Mouse (Mus musculus) left cerebral cortex, adult 8-10 months (tissue): ENCODE measurements at regions not wholly inside any gene's neighbourhood (a gene's known extent, or its start where the extent isn't known, plus 50 kb on each side); places are given as distances from the start of the nearest gene placed in this dataset.
A peak's percentile ranks its signal among the peaks of the same experiment; 100 is the strongest.

ENCODE experiments used
- DNase-seq, 2 experiments: peaks; one replicate each; pipeline ENCODE4 v3.0.0; 2022; ENCODE audit warnings: low spot score in 2 of 2

- DNase-seq = peak in 1 of 2 experiments; percentile 26
Measured at GRCm38 (mm10) chr16:7892799-7893198, 532.1 kb downstream of the Tmem114 start.

- no peak for DNase-seq
Measured at GRCm38 (mm10) chr16:7863406-7863805, 561.5 kb downstream of the Tmem114 start.

- DNase-seq = no peak
Measured at GRCm38 (mm10) chr16:7839139-7839538, 585.8 kb downstream of the Tmem114 start.

DNA sequence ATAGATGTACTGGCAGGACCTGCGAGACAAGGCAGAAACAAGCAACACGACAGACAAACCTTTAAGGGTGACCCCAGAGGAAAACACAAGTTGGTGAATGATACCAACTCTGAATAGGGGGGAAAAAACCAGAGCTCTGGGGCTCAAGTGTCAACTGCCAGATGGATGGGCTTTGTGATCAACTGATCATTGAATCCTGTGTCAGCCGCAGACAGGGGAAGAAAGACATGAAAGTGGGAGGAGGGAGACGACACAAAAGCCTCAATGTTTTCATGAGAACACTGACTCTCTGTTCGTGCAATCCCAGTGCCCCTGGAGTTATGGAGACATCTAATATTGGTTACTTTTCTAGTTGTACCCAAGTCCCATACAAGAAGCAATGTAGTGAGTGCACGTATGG is 593.8 kb downstream of the Tmem114 start:
- DNase-seq = peak in 1 of 2 experiments; percentile 24

DNA sequence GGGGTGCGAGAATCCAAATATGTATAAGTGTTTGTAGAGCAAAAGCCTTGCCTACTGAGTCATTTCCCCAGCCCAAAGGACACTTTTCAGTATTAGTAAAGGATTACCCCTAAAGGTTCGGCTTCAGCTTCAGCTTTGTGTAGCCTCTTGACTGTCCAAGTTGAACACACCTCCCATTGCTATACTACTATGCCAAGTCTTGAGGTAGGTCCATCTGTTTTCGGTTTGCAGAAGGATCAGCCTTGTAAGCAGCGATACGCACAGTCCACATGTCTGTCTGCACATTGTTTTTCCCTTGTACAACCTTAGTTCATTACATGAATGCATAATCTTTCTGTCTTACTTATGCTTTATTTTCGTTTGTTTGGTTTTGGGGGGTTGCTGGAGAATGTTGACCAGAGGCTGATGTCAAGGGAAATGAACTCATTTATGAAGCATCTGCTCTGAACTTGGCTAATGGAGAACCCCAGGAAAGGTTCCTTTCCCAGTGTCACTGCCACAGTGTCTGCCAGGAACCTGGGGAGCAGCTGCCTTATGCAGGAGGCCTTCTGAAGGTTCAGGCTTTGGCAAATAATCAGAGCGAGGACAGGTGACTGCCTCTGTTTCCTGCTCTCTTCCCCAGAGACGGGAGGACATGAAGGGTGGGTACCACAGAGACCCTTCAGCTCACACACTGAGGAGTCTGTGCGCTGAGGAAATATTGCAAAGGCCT is 594.8 kb downstream of the Tmem114 start:
- no peak for DNase-seq

GRCm38 (mm10) chr16:7801161-7801560 is 623.8 kb downstream of the Tmem114 start:
- no peak for DNase-seq

- DNase-seq = no peak
Measured at GRCm38 (mm10) chr16:7797176-7797786, 627.7 kb downstream of the Tmem114 start.

- no peak for DNase-seq
Measured at GRCm38 (mm10) chr16:7795561-7795960, 629.4 kb downstream of the Tmem114 start.

DNA sequence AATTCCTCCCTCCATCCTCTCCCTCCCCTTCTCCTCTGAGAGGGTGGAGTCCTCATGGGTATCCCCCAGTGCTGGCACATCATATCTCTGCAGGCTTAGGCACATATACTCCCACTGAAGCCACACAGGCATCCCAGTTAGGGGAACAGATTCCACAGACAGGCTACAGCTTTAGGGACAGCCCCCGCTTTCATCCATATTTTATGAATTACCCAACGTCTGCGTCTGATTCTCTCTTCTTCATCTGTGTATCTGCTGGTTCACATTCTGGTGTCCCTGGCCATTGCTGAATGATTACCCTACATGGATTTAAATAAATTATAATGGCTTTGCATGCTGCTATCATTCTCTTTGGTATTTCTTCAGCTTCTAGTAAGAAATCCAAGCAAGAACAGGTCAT is 632.4 kb downstream of the Tmem114 start:
- DNase-seq = no peak

GRCm38 (mm10) chr16:7790260-7790659 is 634.7 kb downstream of the Tmem114 start:
- peak in 1 of 2 experiments; percentile 22 for DNase-seq

DNA sequence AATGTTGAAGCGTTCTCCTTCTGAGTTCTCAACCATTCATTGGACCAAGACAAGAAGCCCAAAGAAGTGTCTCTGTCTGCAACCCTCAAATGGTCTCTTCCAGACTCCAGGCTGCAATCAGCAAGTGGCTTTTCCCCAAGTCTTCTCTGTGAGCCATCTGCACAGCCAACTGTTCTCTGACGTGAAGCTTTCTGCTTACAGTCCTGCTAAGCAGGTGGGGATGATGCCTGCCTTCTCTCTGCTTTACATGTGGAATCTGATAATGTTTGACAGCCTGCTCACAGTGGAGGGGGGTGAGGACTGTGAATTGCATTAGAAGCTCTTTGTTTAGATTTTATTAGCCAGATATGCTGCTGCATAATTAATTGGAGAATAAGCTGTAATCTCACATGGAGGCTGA is 636.7 kb downstream of the Tmem114 start:
- peak in 1 of 2 experiments; percentile 35 for DNase-seq

GRCm38 (mm10) chr16:7781506-7781905 is 643.4 kb downstream of the Tmem114 start:
- DNase-seq = no peak

DNA sequence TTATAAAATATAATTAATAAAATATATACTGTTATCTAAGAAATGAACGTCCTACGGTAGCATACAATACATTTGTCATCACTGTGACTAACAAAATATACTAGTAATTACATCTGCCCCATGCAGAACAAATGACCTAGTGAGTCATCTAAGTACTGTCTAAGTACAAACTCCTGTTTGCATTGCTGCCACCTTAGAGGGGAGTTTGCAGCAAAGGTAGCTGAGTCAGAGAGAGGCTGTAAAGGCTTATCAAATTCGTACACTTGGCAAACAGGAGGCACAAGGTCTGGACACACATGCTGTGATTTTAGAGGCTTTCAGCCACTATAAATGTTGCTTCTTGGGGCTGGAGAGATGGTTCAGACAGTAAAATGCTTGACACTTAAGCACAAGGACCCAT is 649.3 kb downstream of the Tmem114 start:
- no peak for DNase-seq

DNA sequence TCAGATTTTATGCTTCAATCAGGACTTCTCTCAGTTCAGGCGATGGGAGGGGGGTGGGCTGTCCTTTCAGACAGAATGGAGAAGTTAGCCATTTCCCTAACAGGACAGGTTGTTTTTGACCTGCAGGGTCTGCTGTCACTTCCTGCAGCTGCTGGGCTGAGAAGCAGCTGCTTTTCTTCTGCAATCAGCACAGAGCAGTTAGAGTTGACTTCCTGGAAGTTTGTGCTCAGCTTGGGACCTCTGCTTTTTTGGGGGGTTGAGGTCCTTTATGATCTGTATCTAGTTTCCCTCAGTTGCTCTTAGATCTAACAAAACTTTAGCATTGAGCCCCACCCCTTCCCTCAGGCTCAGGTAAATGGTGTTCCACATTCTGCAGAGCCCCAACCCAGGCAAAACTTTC is 656.5 kb downstream of the Tmem114 start:
- DNase-seq = no peak

- no peak for DNase-seq
Measured at GRCm38 (mm10) chr16:7767691-7768090, 657.2 kb downstream of the Tmem114 start.

DNA sequence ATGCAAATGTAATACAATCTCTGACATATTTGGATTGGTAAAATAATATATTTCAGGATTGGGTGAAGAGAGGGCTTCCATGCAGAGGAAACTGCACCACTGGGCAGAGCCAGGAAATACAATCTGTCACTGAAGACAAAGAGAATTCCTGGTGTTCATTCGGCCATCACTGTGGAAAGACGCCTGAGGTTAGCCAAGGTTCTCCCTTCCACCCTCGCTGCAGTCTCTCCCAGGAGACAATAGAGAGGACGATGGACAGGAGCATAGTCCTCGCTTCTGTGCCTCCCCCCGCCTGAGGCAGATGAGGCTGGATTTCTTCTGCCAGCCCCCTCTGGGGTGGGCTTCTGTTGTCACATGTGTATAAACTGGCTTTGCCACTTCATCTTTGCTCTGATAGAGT is 660.6 kb downstream of the Tmem114 start:
- no peak for DNase-seq

- no peak for DNase-seq
Measured at GRCm38 (mm10) chr16:7728186-7728585, 696.8 kb downstream of the Tmem114 start.

DNA sequence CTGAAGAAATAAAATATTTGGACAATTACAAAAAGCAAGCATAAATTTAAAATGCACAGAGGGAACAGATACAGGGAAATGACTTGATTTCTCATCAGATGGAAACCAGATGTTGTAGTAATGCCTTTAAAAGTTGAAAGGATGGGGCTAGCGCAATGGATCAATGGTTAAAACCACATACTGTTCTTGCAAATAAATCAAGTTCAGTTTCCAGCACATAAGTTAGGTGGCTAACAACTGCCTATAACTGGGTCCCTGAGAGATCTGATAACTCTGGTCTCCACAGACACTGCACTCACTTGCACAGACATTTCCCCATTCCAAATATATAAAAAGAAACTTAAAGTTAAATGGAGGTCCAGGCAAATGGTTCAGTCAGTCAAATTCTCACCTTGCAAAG is 699.7 kb downstream of the Tmem114 start:
- no peak for DNase-seq

DNA sequence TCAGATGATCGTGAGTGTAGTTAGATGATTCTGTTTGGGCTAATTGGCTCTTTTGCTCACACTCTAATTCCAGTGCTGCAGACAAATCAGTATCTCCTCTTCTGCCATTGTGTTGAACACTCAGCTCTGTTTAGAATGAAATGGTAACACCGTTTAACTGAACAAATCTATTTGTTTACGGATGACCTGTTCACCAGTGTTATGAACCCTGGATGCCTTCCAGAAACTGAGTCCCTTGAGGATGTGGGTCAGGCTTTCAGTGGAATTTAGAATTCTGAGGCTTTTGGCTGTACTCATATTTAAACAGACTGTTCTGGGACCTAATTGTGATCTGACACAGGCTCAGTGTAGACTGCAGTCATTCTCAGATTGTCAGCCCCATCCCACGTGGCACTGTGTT is 723.5 kb downstream of the Tmem114 start:
- no peak for DNase-seq

DNA sequence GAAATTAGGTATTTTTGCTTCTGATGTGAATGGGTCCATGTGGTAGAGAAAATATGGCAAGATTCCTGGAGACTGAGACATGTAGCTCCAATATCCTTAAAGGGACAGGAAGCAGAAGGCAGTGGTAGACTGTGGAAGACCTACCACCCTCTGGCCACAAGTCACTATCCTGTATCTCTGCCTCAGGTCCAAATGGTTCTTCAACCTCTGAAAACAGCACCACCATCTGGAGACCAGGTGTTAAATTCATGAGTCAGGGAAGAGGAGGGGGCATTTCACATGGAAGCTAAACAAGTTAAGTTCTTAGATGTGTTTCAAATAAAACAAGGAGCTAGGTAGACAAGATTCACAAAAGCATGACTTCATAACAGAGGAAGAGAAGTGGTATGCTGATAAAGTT is 739.5 kb downstream of the Tmem114 start:
- no peak for DNase-seq

- no peak for DNase-seq
Measured at GRCm38 (mm10) chr16:7666096-7666495, 758.8 kb downstream of the Tmem114 start.

DNA sequence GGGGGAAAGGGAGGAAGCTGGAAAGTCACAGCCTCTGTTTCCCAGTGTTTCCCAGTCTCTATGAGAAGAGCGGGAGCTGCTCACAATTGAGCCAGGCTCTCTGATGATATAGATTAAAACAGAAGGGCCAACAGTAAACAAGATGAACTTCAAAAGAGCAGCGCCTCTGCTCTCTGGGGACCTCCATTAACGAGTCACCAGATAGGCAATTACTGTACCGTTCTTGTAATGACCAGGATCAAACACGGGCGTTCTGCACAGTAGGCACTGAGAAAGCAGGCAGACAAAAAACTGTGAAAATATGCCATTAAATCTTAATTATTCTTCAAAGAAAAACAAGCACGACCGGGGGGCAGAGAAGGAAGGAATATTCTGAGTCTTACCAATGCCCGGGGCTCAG is 766.8 kb downstream of the Tmem114 start:
- no peak for DNase-seq

DNA sequence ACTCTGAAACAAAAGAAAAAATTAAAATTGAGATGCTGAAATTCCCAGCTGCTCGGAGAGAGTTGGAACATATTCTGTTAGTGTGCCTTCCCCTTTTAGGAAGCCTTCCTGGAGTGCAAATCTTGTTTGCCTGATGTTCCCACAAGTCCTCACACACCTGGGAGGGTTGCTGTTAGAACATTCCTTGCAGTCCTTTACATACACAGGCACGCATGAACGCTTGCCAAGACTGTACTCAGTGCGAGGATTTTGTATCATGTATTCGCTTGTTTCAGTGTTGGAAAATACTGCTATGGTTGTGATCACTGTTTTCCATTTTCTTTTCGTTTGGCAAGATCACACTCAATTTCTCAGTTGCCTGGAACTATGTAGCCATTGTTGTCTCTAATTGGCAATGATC is 770.5 kb downstream of the Tmem114 start:
- DNase-seq = no peak
